Mouse (Mus musculus) embryonic fibroblast, embryonic 13.5 days (primary cell): ENCODE data around the gene Fam168a.

ENCODE experiments used
- CTCF ChIP-seq: IDR thresholded peaks from 2 replicates; pipeline ENCODE4 v1.5.1; 2011; ENCODE audit warnings: mild to moderate bottlenecking, control low read depth, low read length, moderate library complexity, borderline replicate concordance; ENCODE audit not compliant: insufficient read depth
- POLR2A ChIP-seq: IDR thresholded peaks from 2 replicates; pipeline ENCODE4 v1.6.1; 2011; ENCODE audit warnings: low read depth, mild to moderate bottlenecking, control low read depth, low read length, moderate library complexity

DNA sequence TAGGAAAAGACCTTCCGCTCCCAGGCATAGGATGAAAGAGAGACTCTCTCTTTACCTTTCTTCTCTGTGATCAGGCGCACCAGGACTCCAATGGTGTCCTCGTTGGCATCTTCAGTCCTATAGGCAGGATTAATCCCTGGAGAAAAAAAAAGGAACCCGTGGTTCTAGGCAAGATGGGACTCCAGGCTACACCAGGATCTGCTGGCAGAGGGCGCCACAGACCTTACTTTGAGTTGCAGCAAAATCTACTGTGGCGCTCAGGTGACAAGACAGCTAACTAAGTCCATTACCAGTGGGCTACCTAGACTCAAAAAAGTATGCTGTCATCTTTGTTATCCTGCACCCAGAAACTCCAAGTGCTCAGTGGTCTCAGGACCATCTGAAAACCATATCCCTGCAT is 142.3 kb downstream of the Fam168a start:
- TF ChIP-seq CTCF, result peak; percentile 74; the same call in 1 of the 2 replicates
- TF ChIP-seq POLR2A, result no peak
